Mouse (Mus musculus) embryonic facial prominence, embryonic 10.5 days (tissue): ENCODE measurements at regions not wholly inside any gene's neighbourhood (a gene's known extent, or its start where the extent isn't known, plus 50 kb on each side); places are given as distances from the start of the nearest gene placed in this dataset.

Source experiments
- DNase-seq: peaks from one replicate; pipeline ENCODE4 v3.0.0-alpha.2; 2017; ENCODE audit warnings: low spot score
- H3K27ac ChIP-seq: fragments of 300-500 bp; sonication (generic); replicated peaks from 2 replicates; pipeline ENCODE4 v1.5.1; 2016; ENCODE audit warnings: mild to moderate bottlenecking
- H3K27me3 ChIP-seq: fragments of 300-500 bp; sonication (generic); replicated peaks from 2 replicates; pipeline ENCODE4 v1.6.1; 2016; ENCODE audit warnings: low read depth, mild to moderate bottlenecking; ENCODE audit not compliant: poor library complexity, severe bottlenecking
- H3K36me3 ChIP-seq: fragments of 300-500 bp; sonication (generic); replicated peaks from 2 replicates; pipeline ENCODE4 v1.6.1; 2016; ENCODE audit warnings: mild to moderate bottlenecking, moderate library complexity
- H3K4me1 ChIP-seq: fragments of 300-500 bp; sonication (generic); 2 replicates; pipeline ENCODE4 v1.6.1; 2016
- H3K4me3 ChIP-seq: fragments of 300-500 bp; sonication (generic); 2 replicates; pipeline ENCODE4 v1.5.1; 2016; ENCODE audit warnings: mild to moderate bottlenecking, moderate library complexity
- H3K9me3 ChIP-seq: fragments of 300-500 bp; sonication (generic); 2 replicates; pipeline ENCODE4 v1.6.1; 2016; ENCODE audit warnings: mild to moderate bottlenecking
- WGBS: fragments of 180-500 bp; shearing (Covaris S2); methylation state at CpG from one replicate; pipeline ENCODE4 v1.1.7; 2016; 5-methylcytosine and 5-hydroxymethylcytosine counted together

- Histone ChIP-seq H3K9me3 (0 out of 2 replicates have a peak, but pooled peaks cover 3% of the 10 kb centered on the region), H3K27me3 (no peaks in the 10 kb centered on the region), H3K36me3 (no peaks in the 10 kb centered on the region), H3K4me3 (no peak overlapping the region), H3K27ac (no peak overlapping the region), H3K4me1 (no peaks in the 10 kb centered on the region)
- WGBS, result 91% methylated on average over 7 of the region's 7 CpGs
- no peak for DNase-seq
Measured at GRCm38 (mm10) chr17:68143307-68143706, 130.3 kb upstream of the L3mbtl4 start.

- H3K36me3 ChIP-seq, result no peaks in the 10 kb centered on the region
- no peak overlapping the region for H3K4me3 ChIP-seq
- H3K27ac ChIP-seq, result no peak overlapping the region
- H3K27me3 ChIP-seq, result no peaks in the 10 kb centered on the region
- H3K9me3 ChIP-seq, result 0 out of 2 replicates have a peak, but pooled peaks cover 3% of the 10 kb centered on the region
- no peak for DNase-seq
- 93% methylated on average over 10 of the region's 10 CpGs for WGBS
- no peaks in the 10 kb centered on the region for H3K4me1 ChIP-seq
Measured at GRCm38 (mm10) chr17:68149237-68149792, 124.3 kb upstream of the L3mbtl4 start.

GRCm38 (mm10) chr17:68152438-68153120 lies 121.0 kb upstream of the L3mbtl4 start:
- Histone ChIP-seq H3K27ac (no peak overlapping the region), H3K9me3 (no peaks in the 10 kb centered on the region), H3K4me3 (no peak overlapping the region), H3K4me1 (0 out of 2 replicates have a peak, but pooled peaks cover 4% of the 10 kb centered on the region), H3K27me3 (peaks cover 11% of the 10 kb centered on the region), H3K36me3 (no peaks in the 10 kb centered on the region)
- 93% methylated on average over 11 of the region's 11 CpGs for WGBS
- DNase-seq, result no peak

- DNase-seq, result no peak
- H3K4me1 ChIP-seq, result peaks cover 17% of the 10 kb centered on the region
- H3K36me3 ChIP-seq, result no peaks in the 10 kb centered on the region
- WGBS, result 85% methylated on average over 4 of the region's 4 CpGs
- no peaks in the 10 kb centered on the region for H3K9me3 ChIP-seq
- H3K27me3 ChIP-seq, result peaks cover 12% of the 10 kb centered on the region
- H3K4me3 ChIP-seq, result no peak overlapping the region
- H3K27ac ChIP-seq, result no peak overlapping the region
Measured at GRCm38 (mm10) chr17:68154879-68155278, 118.7 kb upstream of the L3mbtl4 start.

- 33% methylated on average over 13 of the region's 13 CpGs for WGBS
- Histone ChIP-seq H3K9me3 (no peaks in the 10 kb centered on the region), H3K36me3 (no peaks in the 10 kb centered on the region), H3K27me3 (peaks cover 12% of the 10 kb centered on the region), H3K27ac (peak overlapping the region; percentile 68), H3K4me3 (no peak overlapping the region), H3K4me1 (peaks cover 21% of the 10 kb centered on the region)
- peak; percentile 31 for DNase-seq
Measured at GRCm38 (mm10) chr17:68158172-68158651, 115.4 kb upstream of the L3mbtl4 start.

- H3K27me3 ChIP-seq, result peaks cover 12% of the 10 kb centered on the region
- no peak for DNase-seq
- H3K4me3 ChIP-seq, result no peak overlapping the region
- no peaks in the 10 kb centered on the region for H3K9me3 ChIP-seq
- H3K4me1 ChIP-seq, result peaks cover 49% of the 10 kb centered on the region
- 80% methylated on average over 2 of the region's 2 CpGs for WGBS
- no peaks in the 10 kb centered on the region for H3K36me3 ChIP-seq
- no peak overlapping the region for H3K27ac ChIP-seq
Measured at GRCm38 (mm10) chr17:68161107-68161506, 112.5 kb upstream of the L3mbtl4 start.

- Histone ChIP-seq H3K4me1 (peaks cover 39% of the 10 kb centered on the region), H3K9me3 (no peaks in the 10 kb centered on the region), H3K27me3 (no peaks in the 10 kb centered on the region), H3K27ac (peak overlapping the region; percentile 35; the same call in 1 of the 2 replicates), H3K36me3 (no peaks in the 10 kb centered on the region), H3K4me3 (no peak overlapping the region)
- DNase-seq, result no peak
- 45% methylated on average over 4 of the region's 4 CpGs for WGBS
Measured at GRCm38 (mm10) chr17:68163545-68163944, 110.1 kb upstream of the L3mbtl4 start.

GRCm38 (mm10) chr17:68164666-68165065 lies 108.9 kb upstream of the L3mbtl4 start:
- Histone ChIP-seq H3K4me1 (peaks cover 35% of the 10 kb centered on the region), H3K36me3 (no peaks in the 10 kb centered on the region), H3K27me3 (no peaks in the 10 kb centered on the region), H3K4me3 (no peak overlapping the region), H3K27ac (no peak overlapping the region), H3K9me3 (no peaks in the 10 kb centered on the region)
- DNase-seq, result no peak
- 85% methylated on average over 2 of the region's 2 CpGs for WGBS

GRCm38 (mm10) chr17:68165171-68165825 lies 108.3 kb upstream of the L3mbtl4 start:
- 61% methylated on average over 15 of the region's 15 CpGs for WGBS
- no peak overlapping the region for H3K27ac ChIP-seq
- DNase-seq, result no peak
- H3K27me3 ChIP-seq, result no peaks in the 10 kb centered on the region
- H3K4me1 ChIP-seq, result peaks cover 35% of the 10 kb centered on the region
- H3K9me3 ChIP-seq, result no peaks in the 10 kb centered on the region
- H3K36me3 ChIP-seq, result no peaks in the 10 kb centered on the region
- no peak overlapping the region for H3K4me3 ChIP-seq

GRCm38 (mm10) chr17:68166397-68166796 lies 107.2 kb upstream of the L3mbtl4 start:
- peaks cover 35% of the 10 kb centered on the region for H3K4me1 ChIP-seq
- WGBS, result 78% methylated on average over 4 of the region's 4 CpGs
- H3K27ac ChIP-seq, result no peak overlapping the region
- peak; percentile 13 for DNase-seq
- no peaks in the 10 kb centered on the region for H3K36me3 ChIP-seq
- no peaks in the 10 kb centered on the region for H3K9me3 ChIP-seq
- no peaks in the 10 kb centered on the region for H3K27me3 ChIP-seq
- H3K4me3 ChIP-seq, result no peak overlapping the region

GRCm38 (mm10) chr17:68172838-68173237 lies 100.8 kb upstream of the L3mbtl4 start:
- Histone ChIP-seq H3K27me3 (no peaks in the 10 kb centered on the region), H3K36me3 (no peaks in the 10 kb centered on the region), H3K4me3 (no peak overlapping the region), H3K27ac (no peak overlapping the region), H3K9me3 (no peaks in the 10 kb centered on the region), H3K4me1 (no peaks in the 10 kb centered on the region)
- DNase-seq, result no peak
- 90% methylated on average over 7 of the region's 7 CpGs for WGBS

- no peak overlapping the region for H3K4me3 ChIP-seq
- WGBS, result 68% methylated on average over 9 of the region's 9 CpGs
- no peaks in the 10 kb centered on the region for H3K4me1 ChIP-seq
- no peaks in the 10 kb centered on the region for H3K36me3 ChIP-seq
- H3K27ac ChIP-seq, result no peak overlapping the region
- H3K9me3 ChIP-seq, result no peaks in the 10 kb centered on the region
- peak; percentile 54 for DNase-seq
- no peaks in the 10 kb centered on the region for H3K27me3 ChIP-seq
Measured at GRCm38 (mm10) chr17:68176611-68177165, 96.9 kb upstream of the L3mbtl4 start.
